ENCODE assay signal across 18 mouse cellular contexts in genomic region chr6:136484093-136484492, GRCm38 (mm10).
"Had no signal": no experiment of that assay in that cellular context is flagged by ENCODE, and none has a peak within 500 bp of the region (broad histone marks: within the 10 kb centered on the region; RNA-seq: fewer than 3 reads in every experiment).

No protein-coding gene starts in this region.

- H3K4me1 ChIP-seq: limb, embryonic 12.5 days; lung, embryonic 15.5 days; stomach, embryonic 15.5 days had no signal

- DNase-seq: kidney, adult 9 months; kidney, postnatal 36 days; liver; liver, embryonic 13.5 days; liver, postnatal 0 days; lung, postnatal 14 days; right cerebral cortex, postnatal 4 days; thymus, adult 2 months; thymus, postnatal 4 days had no signal

- H3K27ac ChIP-seq: kidney, postnatal 0 days; limb, embryonic 12.5 days; liver, embryonic 13.5 days; lung, embryonic 15.5 days; macrophage; midbrain, embryonic 13.5 days; neural tube, embryonic 15.5 days; stomach, embryonic 15.5 days had no signal

- H3K4me3 ChIP-seq: limb, embryonic 12.5 days; liver, embryonic 13.5 days; lung, embryonic 15.5 days; midbrain, embryonic 13.5 days; myocyte; neural tube, embryonic 15.5 days; stomach, embryonic 15.5 days had no signal

- H3K4me2 ChIP-seq: limb, embryonic 12.5 days; liver, embryonic 13.5 days; lung, embryonic 15.5 days; midbrain, embryonic 13.5 days; neural tube, embryonic 15.5 days; stomach, embryonic 15.5 days had no signal

- H3K27me3 ChIP-seq: limb, embryonic 12.5 days; liver, embryonic 13.5 days; lung, embryonic 15.5 days; midbrain, embryonic 13.5 days; neural tube, embryonic 15.5 days; stomach, embryonic 15.5 days had no signal

- ATAC-seq: intestine, postnatal 0 days; liver, postnatal 0 days; midbrain, embryonic 13.5 days had no signal

- H3K36me3 ChIP-seq: limb, embryonic 12.5 days; liver, embryonic 13.5 days; lung, embryonic 15.5 days; midbrain, embryonic 13.5 days; neural tube, embryonic 15.5 days; stomach, embryonic 15.5 days had no signal

- H3K9ac ChIP-seq: limb, embryonic 12.5 days; liver, embryonic 13.5 days; liver, postnatal 0 days; lung, embryonic 15.5 days; midbrain, embryonic 13.5 days; neural tube, embryonic 15.5 days; stomach, embryonic 15.5 days had no signal

- H3K9me3 ChIP-seq: liver, embryonic 13.5 days; stomach, embryonic 15.5 days had no signal
